Mouse (Mus musculus): ENCODE results near the gene Myt1l.
A peak's percentile ranks its signal among the peaks of the same experiment; 100 is the strongest.

Gene Myt1l

DNA sequence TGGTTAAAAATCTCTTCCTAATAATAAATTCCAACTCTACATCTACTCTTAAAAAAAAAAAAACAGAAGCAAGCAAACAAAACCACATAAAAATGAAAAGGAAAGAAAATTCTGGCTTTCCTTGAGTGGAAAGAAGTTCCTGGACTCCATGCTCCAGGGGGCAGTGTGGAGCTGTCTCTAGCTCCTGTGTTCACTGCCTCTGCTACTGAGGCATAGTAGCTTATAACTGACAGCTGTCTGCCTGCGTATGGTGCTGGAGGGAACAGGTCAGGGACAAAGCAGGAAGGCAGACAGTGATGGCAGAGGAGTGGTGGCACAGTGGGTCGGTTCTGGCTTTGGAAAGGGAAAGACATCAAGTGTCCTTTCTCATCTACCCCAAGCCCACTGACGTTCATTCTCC, 398.7 kb downstream of the Myt1l start:
- DNase-seq, result peak; percentile 74

DNA sequence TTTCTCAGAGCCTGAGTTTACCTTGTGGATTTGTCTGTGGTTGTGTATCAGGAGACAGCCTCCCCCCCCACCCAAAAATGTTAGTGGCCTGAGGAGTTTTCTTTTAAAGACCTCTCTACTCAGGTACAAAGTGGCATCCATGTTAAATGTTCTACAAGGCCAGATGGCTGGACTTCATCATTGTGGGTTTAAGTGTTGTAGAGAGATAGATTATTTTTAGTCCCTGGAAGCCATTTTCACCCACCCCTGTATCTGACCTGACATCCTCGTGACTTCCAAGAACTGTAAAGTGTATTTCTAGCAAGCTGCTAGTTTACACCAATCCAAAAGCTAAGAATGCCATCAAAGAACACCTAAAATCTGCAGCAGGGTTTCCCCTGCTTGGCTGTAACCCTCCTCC, 402.4 kb downstream of the Myt1l start:
- no peak for DNase-seq

DNA sequence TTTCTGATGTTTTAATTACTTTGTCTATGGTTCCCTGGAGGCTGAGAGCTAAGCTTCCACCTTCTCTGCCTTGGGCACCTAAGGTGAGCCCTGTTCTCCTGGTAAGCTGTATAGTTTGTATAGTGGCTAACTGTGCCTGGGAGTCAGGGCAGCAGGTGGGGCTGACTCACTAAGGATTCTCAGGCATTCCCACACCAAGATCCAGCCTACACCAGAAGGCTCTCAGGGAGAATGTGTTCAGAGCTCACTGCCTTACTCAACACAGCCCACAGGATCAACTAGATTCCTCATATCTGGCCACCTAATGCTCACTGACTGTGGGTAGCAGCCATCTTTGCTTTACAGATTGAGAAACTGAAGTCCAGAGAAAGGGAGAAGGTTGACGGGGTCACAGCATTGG, 404.8 kb downstream of the Myt1l start:
- DNase-seq, result no peak

DNA sequence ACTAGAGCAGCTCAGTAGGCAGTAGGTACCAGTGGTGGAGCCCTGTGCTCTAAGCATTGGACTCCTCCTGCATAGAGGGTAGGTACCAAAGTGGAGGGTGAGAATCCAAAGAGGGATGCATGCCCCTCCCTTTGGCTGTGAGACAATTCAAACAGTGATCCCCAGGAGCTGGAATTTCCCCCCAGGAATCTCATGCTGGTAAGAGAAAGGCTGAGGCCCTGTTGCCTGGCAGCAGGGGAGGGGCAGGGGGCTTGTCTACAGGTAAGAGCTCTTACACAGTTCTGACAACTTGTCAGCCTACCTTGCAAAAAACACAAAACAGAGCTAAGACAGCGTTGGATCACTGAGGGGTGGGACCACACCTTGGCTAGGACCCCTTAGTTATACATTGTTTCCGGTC, 405.3 kb downstream of the Myt1l start:
- DNase-seq, result no peak

DNA sequence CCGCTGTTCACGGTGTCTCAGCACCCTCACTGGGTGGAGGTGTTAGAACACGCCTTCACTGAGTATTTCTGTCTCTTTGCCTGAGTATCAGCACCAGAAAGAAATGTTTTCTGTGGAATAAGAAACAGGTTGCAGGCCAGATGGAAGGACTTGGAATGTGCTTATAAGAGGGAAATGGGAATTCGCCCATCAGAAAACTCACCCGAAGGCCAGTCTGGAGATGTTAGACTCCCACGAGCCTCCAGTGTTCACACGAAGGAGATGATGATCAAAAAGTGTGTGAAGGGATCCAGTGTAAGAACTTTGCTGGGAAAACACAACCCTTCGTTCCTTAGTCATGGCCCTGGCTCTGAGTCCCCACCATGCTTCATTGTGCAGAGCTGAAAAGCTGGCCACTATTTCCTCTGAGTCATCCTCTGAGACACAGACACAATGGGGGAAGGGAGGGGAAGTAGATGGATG, 406.0 kb downstream of the Myt1l start:
- DNase-seq, result no peak

DNA sequence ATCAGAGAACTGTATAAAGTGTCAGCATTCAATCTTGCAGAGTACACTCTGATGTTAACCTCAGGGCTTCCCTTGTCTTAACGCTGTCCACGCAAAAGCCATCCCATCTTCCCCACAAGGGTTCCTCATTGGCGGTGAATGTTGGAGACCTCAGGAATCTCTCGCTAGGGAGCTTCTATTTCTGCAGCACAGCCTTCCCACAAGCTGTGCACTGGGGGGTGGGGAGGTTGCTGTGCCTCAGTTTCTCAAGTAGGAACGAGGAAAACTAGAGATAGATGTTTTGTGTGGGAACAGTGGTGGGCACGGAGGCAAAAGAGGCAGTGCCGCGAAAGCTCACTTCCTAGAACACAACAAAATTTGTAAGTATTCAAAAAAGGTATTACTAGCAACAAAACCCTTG, 409.1 kb downstream of the Myt1l start, which contains the start of gene Pxdn:
Pxdn (plus strand) TSS at position 301 of the 400 bp plus-strand sequence.
- DNase-seq, result no peak

DNA sequence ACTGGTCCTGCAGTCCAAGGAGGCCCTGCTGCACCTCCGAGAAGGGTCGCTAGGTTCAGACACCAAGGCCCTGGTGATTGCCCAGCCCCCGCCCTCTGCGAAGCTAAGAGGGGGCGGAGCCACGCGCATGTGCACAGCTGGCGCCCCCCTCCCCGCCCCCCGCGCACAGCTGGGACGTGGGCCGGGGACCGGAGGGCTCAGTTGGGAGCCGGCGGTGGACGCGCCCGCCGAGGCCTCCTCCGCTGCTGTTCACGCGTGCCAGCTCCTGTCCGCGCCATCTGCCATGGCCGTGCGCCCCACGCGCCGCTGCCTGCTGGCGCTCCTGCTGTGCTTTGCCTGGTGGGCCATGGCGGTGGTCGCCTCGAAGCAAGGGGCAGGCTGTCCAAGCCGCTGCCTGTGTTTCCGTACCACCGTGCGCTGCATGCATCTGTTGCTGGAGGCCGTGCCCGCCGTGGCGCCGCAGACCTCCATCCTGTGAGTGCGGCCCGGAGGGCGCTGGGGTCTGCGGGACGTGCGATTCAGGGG, 409.7 kb downstream of the Myt1l start:
- peak; percentile 84 for DNase-seq

DNA sequence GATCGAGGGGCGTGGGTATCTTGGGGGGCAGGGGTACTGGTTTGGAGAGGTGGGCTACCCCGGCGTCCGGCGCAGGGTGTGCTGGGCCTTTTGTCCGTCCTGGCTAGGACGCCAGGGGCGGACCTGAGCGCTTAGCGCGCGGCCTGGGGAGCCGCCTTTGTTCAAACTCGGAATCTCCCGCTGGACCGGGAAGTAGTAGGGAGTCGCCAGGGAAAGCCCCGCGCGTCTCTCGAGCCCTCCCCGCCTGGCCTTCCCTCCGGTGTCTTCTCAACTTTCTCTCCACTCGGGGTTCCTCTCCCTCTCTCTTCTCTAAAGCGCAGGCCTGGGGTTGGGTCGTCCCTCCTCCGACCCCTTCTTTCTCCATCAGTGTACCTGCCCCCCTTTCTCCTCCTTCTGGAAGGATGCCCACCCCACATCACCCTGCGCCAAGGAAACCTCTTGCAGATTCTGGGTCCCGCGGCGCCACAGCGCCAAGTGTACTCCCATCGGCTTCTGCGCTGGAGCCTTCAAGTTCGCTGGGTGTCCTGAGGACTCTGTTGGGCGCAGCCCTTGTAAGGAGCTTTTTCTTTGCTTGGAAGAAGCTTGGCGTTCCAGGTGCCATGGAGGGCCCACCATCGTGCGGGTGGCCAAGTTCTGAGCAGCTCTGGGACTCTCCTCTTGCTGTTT, 410.3 kb downstream of the Myt1l start:
- peak; percentile 81 for DNase-seq

DNA sequence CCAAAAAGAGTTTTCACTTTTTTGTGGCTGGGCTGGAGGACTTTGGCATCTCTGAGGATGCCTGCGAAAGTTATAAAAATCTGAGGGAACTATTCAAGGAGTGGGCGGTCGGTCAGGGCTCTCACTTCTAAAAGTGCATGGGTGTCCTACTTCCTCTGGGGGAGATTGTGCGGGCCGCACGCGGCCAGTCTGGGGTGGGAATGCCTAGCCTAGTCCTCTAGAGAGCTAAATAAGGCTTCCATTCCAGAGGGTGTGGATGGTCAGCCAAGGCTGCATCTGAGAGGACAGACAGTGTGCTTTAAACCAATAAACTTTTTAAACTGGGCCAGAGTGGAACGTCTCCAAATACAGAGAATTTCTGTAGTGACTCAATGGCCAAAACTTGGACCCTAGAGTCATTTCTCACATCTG, 411.1 kb downstream of the Myt1l start:
- DNase-seq, result peak; percentile 53

DNA sequence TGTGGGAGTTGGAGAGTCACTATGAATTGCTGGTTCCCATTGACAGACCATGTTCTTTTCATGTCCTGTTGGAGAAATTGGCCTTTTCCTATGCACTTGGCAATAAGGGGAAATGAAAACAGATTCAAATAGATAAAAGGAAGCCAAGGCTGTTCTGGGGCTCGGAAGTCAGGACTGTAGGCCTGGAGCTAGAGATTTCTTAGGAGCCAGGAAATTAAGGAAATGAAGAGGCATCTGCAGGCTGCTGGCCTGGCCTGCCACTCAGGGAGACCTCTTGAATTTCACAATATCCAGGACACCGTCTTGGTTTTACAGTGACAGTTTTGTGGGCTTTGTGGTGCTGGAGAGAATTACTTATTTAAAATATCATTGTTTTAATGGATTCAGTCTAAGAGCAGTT, 414.3 kb downstream of the Myt1l start:
- DNase-seq, result no peak

DNA sequence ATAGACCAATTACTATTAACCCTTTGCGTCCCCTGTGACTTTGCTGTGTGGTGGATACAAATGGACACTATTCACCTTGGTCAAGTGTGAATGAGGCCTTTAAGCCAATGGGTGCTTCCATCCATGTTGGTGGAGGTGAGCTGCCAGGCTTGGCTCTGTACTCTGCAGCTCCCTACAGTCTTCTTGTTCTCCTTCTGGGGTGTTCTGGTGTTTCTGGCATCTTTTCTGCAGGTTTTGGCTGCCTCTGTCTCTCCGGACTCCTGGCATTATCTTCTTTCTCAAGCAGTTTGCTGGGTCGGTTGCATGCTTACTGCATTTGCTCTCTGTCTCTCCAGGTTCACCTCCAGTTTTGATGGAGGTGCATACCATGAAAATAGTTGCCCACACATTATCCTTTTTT, 416.5 kb downstream of the Myt1l start:
- DNase-seq, result no peak

DNA sequence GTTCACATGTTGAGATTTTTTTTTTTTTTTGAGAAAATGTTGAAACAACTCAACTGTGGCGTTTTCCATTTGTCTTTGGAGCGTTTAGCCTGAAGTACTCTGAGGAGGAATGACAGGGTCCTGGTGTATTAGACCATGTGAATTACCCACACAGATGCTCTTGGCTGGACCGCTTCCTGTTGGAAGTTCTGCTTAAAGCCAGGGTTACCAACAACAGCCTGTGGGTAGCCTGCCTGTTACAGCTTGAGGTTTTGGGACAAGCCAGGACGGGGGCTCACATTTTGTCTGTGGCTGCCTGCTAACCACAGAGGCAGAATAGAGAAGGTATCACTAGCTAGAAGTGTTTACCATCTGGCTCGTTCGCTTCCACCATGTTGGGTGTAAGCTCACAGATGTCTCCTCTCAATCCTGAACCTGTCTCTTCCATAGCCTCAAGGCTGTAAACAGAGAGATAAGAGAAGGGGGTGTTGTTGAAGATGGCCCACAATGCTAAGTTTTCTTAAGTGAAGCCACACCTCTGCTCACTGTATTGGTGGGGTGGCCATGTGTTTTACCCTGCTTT, 417.1 kb downstream of the Myt1l start:
- DNase-seq, result no peak

DNA sequence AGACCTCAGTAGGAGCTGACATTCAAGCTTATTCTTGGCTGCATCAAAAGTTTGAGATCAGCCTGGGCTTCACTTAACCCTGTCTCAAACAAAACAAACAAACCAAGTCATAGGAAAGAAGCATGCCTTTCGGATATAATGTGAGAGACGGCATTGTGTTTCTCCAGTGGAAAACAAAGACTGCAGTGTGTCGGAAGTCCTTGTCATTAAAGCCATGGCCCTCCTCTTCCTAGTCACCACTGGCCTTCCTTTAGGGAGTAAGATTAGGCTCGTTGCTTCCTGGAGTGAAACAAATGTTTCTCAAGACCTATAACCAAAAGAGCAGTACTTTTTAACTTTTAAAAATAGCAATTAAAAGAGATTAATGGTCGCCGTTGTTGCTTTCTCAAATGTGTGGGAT, 422.9 kb downstream of the Myt1l start:
- peak; percentile 41 for DNase-seq

DNA sequence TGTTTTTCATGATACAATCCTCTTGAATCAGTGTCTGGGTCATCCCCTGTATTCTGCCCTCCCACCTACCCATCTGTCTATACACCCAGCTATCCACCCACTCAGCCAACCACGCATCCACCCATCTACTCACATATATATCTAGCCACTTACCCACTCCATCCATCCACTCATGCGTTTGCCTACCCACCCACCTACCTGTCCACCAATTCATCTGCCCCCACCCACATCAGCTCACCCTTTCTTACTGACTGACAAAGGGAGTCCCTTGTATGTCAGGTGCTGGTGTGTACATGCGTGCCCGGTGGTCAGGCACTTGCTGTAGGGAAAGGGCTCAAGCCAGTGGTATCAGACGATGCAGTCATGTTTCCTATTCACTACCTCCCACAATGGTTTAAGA, 423.3 kb downstream of the Myt1l start:
- DNase-seq, result no peak

DNA sequence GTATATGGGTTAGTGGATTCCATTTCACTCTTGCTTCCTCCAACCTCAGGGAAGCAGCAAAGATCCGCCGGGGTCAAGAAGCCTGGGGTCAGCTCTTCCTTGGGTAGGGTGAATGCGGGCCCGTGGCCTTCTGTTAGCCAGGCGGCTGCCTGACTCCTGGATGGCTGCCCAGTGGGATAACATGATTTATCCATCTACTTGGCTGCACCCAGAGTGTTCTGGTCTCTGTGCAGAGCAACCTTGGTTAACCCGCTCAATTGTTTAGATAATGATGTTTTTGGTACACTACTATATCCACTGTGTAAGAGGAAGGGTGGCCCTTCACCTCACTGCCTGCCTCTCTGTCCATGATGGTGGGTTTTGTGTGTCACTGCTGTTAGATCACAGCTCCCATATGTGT, 423.9 kb downstream of the Myt1l start:
- peak; percentile 77 for DNase-seq

DNA sequence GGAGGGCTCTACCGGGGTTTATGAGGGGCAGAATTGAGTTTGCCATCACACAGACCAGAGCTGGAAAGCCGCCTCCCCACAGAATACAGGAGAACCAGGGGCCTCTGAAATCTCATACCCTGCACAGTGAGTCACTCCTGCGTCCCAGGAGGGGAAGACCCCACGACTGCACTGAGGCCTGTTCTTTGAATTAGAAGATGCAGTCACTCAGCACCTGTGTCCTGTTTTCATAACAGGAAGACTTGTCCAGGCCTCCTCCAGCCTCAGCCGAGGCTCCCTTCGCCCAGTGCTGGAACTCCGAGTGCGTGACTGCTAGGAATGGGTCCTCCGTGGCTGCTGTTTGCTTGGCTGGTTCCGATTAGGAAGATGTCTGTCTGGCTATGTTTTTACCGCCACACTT, 425.8 kb downstream of the Myt1l start:
- DNase-seq, result no peak

DNA sequence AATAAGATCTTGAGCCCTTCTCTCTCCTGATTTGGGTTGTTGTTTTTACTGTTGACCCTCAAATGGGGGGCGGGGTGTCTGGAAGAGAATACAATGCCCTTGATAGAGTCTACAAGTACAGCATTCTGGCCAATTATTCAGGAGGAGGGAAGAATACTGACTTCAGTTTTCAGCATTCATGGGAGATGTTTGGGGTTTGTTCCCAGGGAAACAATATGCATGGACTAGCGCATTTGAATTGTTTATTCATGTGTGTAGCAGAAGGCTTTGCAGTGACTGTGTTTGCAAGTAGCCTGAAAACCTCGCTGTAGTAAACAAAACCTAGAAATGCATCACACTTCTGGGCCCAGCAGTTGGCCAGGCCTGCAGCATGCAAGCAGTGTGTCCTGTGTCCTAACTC, 426.3 kb downstream of the Myt1l start:
- no peak for DNase-seq

DNA sequence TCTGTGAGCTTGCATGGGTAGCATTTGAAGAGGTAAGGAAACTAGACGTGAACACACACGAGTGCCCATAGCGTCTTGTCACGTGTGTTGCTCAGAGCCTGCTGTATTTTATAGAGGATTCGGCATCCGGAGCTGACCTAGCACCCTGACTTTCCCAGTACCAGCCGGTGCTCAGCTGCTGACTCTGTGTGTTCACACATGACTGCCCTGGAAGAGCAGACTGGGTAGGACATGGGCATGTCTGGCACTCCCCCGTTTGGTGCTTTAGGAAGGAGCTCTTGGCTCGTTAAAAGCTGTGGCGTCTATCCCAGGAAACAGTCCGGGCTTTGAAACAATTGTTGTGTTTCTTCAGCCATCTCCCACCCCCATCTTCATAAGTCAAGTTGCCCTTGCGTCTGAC, 428.8 kb downstream of the Myt1l start:
- DNase-seq, result peak; percentile 53

DNA sequence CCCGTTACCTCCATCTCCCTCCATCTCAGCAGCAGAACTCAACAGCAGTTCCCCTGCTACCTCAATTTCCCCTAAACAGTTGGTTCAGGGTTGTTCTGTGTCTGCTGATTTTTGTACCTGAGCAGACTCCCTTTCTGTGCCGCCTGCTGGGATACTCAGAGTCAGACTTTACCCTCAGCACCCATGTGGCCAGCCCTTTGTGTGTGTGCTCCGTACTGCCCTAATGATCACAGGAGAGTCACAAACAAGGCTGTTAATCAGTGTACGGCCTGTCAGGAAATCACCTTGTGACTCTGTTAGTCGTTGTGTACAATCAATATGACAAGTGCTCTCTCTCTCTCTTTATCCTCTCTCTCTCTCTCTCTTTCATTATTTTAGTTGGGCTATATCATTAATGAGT, 430.5 kb downstream of the Myt1l start:
- no peak for DNase-seq

DNA sequence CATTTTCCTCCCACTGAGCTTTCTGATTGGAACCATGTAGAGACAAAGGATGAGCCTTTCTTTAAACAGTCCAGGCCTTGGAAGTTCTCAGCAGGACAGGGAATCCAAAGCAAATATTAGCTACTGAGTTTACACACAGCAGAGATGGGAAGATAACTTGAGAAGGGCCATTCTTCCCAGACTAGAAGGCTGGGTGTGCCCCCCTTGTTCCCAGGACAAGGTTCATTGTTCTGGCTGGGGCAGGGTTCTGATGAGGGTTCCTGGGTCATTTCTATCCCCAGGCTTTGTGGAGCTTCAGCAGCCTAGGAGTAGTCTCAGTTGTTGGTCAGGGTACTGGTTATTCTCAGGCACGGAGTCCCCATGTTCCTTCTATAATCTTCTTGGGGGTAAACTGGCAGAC, 432.9 kb downstream of the Myt1l start:
- peak; percentile 60 for DNase-seq

DNA sequence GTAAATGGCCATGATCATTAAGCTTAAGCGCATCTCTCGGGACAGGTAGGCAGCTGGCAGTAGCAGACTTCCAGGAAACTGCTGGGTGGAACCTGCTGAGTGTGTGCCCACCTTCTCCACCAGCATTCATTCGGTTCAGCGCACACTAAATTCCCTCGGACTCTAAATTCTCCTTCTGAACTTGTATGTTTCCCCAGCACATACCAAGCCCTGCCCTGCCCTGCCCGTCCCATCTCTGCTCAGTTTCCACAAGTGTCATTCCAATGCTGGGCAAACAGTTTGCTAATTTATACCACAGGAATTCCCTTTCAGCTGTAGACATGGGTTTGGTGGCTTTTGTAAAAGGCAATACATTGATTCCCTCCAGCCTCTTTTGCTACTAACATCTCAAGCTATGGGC, 436.8 kb downstream of the Myt1l start:
- DNase-seq, result no peak

DNA sequence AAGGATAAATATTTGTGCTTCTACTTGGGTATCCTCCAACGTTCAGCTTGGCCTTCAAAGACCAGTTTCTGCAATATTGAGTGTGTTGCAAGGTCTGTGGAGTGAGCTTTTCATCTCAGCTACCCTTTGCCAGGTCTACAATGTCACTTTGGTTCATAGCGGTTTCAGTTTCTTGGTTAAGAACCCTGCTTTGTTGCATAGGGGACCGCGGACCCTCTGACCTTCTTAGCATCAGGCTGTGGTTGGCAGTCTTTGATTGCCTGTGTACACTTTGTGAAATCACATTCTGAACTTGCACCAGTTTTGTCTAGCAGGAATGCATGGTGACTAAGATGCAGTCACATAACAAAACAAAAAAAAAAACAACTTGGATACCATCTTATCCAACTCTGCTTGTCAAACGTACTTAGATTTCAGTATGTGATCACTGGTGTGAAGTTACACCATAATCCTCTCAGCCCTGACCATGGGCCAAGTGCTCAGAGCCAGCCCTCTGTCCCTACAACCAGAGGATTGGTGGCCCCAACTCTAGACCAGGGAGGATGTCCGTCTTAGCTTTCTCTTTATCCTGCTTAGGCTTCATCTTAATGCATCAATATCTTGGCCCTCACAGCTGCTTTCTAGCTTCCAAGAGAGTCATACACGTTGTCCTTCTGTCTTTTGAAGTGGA, 443.7 kb downstream of the Myt1l start:
- no peak for DNase-seq

DNA sequence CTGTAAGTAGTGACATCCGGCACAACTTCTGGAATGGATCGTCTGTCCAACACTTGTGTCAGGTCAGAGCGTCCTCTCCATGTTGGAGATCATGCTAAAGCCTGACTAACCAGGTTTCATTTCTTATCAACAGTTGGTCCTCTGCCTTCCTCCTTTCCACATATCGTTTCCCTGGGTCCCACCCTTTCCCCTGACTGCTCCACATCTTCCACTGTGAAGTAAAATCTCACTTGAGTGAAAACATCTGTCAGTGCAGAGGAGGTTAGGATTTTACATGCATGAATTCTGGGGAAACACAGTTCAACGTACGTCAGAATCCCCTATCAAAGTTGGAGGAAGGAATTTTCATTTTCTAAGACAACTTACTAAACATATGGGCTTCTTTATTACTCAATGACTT, 444.3 kb downstream of the Myt1l start:
- DNase-seq, result no peak
